Mouse (Mus musculus) brain, embryonic 14.5 days (tissue): ENCODE measurements around the gene Herc4.

Source experiments
- CTCF ChIP-seq: fragments of 200-500 bp; IDR thresholded peaks from 2 replicates; pipeline ENCODE4 v1.5.1; 2012; ENCODE audit warnings: inconsistent platforms, mild to moderate bottlenecking, moderate library complexity, borderline replicate concordance; ENCODE audit not compliant: insufficient read depth, insufficient read length; ENCODE audit errors: extremely low read depth
- POLR2A ChIP-seq: fragments of 200-500 bp; IDR thresholded peaks from 2 replicates; pipeline ENCODE4 v1.6.1; 2012; ENCODE audit warnings: mild to moderate bottlenecking, inconsistent platforms, borderline replicate concordance; ENCODE audit not compliant: poor library complexity, insufficient read depth, insufficient read length, severe bottlenecking; ENCODE audit errors: extremely low read depth

GRCm38 (mm10) chr10:63344751-63345150, 101.1 kb downstream of the Herc4 start:
- TF ChIP-seq CTCF (no peak), POLR2A (no peak)
